Mouse (Mus musculus) MEL (cell line): ENCODE data around the gene 2010300C02Rik.

Source experiments
- CTCF ChIP-seq, 3 experiments: IDR thresholded peaks in 2 of 3; conservative IDR thresholded peaks in 1 of 3; 2 replicates each; pipeline ENCODE4 v1.5.1; 2011 to 2012; ENCODE audit warnings: low read length in 3 of 3, low read depth in 2 of 3, mild to moderate bottlenecking in 2 of 3, improper control_type of control experiment in 1 of 3, inconsistent platforms in 1 of 3, mixed read lengths in 1 of 3, moderate library complexity in 1 of 3; ENCODE audit not compliant: control insufficient read depth in 1 of 3, insufficient read depth in 1 of 3, poor library complexity in 1 of 3, severe bottlenecking in 1 of 3
- E2F4 ChIP-seq: IDR thresholded peaks from 2 replicates; pipeline ENCODE4 v1.6.1; 2011; ENCODE audit warnings: low read depth, low read length, improper control_type of control experiment, borderline replicate concordance
- EP300 ChIP-seq, 2 experiments: IDR thresholded peaks; 2 replicates each; pipeline ENCODE4 v1.6.1; 2011; ENCODE audit warnings: improper control_type of control experiment in 2 of 2, low read length in 2 of 2, low read depth in 1 of 2, mild to moderate bottlenecking in 1 of 2
- ETS1 ChIP-seq: IDR thresholded peaks from 2 replicates; pipeline ENCODE4 v1.6.1; 2012; ENCODE audit warnings: low read depth, mild to moderate bottlenecking, inconsistent platforms, low read length, improper control_type of control experiment, moderate library complexity
- MAFK ChIP-seq: IDR thresholded peaks from 2 replicates; pipeline ENCODE4 v1.6.1; 2011; ENCODE audit warnings: low read depth, mild to moderate bottlenecking, low read length, improper control_type of control experiment, borderline replicate concordance
- RAD21 ChIP-seq: IDR thresholded peaks from 2 replicates; pipeline ENCODE4 v1.6.1; 2011; ENCODE audit warnings: mild to moderate bottlenecking, low read depth, low read length, improper control_type of control experiment

- TF ChIP-seq EP300 (IDR thresholded peaks at IDR 0.05; ENCODE audit: low read depth in 1 of 2, low read length in 2 of 2) (no peak), ETS1 (no peak), RAD21 (no peak), CTCF (IDR thresholded peaks at IDR 0.05 in 2 of 3, conservative IDR thresholded peaks at IDR 0.05 in 1 of 3; ENCODE audit: control insufficient read depth in 1 of 3, insufficient read depth in 1 of 3, low read depth in 2 of 3, low read length in 3 of 3, poor library complexity in 1 of 3, severe bottlenecking in 1 of 3) (no peak), MAFK (no peak), E2F4 (no peak)
These were observed 89.3 kb downstream of the 2010300C02Rik start for GRCm38 (mm10) chr1:37630412-37631210.
